Mouse (Mus musculus) retina, embryonic 14.5 days (tissue): ENCODE results near the gene Gm1993.
"Not testable (repeated sequence)": the region's sequence is repeated elsewhere in the genome, so short reads cannot be mapped to it uniquely, and the experiment has no call there.

ENCODE experiments used
- DNase-seq: peaks from one replicate; pipeline ENCODE4 v3.0.0-alpha.2; 2015; ENCODE audit warnings: low spot score

The Gm1993 gene

DNA sequence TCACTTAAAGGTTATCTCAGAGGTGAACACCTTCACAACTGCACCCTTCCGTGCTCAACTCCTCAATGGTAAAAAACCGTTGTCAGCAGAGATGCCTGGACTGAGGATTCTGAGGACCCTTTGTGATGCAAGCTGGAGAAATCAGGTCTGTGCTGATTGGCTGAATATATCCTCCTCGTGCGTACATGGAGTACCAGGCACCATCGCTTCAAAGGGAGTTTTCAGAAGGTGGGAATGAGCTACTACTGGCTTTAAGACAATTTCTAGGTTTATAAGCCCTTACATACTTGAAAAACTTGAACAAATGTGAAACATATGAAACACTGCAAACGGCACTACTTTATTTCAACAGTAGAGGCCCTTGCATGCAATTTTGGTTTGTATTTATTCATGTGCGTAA lies at the start of gene Gm1993:
TSS of gene Gm1993 (minus strand) at position 101 of the 400 bp plus-strand sequence.
- DNase-seq, result not testable (repeated sequence)
